Mouse (Mus musculus) neural tube, embryonic 15.5 days (tissue): Measurements from ENCODE around the gene Gp5. TPM values are rescaled to one million over a fixed set of nuclear protein-coding genes. Genes with fewer than 3 reads are reported as not detected.
"Not testable (repeated sequence)": the region's sequence is repeated elsewhere in the genome, so short reads cannot be mapped to it uniquely, and the experiment has no call there.

Experiments used
- ATAC-seq: fragments of 200-750 bp; cut with Nextera tagmentation; 2 replicates; pipeline ENCODE4 v1.8.0; 2017; ENCODE audit warnings: mild to moderate bottlenecking, moderate TSS enrichment, moderate library complexity; ENCODE audit not compliant: low FRiP score
- H3K27ac ChIP-seq: fragments of 300-500 bp; sonication (generic); replicated peaks from 2 replicates; pipeline ENCODE4 v1.5.1; 2015; ENCODE audit warnings: mild to moderate bottlenecking, inconsistent platforms
- H3K27me3 ChIP-seq: fragments of 300-500 bp; sonication (generic); replicated peaks from 2 replicates; pipeline ENCODE4 v1.6.1; 2015; ENCODE audit warnings: inconsistent platforms
- H3K36me3 ChIP-seq: fragments of 300-500 bp; sonication (generic); 2 replicates; pipeline ENCODE4 v1.6.1; 2015; ENCODE audit warnings: inconsistent platforms
- H3K4me1 ChIP-seq: fragments of 300-500 bp; sonication (generic); 2 replicates; pipeline ENCODE4 v1.6.1; 2015; ENCODE audit warnings: inconsistent platforms
- H3K4me2 ChIP-seq: fragments of 300-500 bp; sonication (generic); 2 replicates; pipeline ENCODE4 v1.6.1; 2015; ENCODE audit warnings: inconsistent platforms, mild to moderate bottlenecking, moderate library complexity
- H3K4me3 ChIP-seq: fragments of 300-500 bp; sonication (generic); replicated peaks from 2 replicates; pipeline ENCODE4 v1.5.1; 2015; ENCODE audit warnings: mild to moderate bottlenecking, inconsistent platforms
- H3K9ac ChIP-seq: fragments of 300-500 bp; sonication (generic); replicated peaks from 2 replicates; pipeline ENCODE4 v1.6.1; 2015; ENCODE audit warnings: mild to moderate bottlenecking, inconsistent platforms
- H3K9me3 ChIP-seq: fragments of 300-500 bp; sonication (generic); replicated peaks from 2 replicates; pipeline ENCODE4 v1.6.1; 2016; ENCODE audit warnings: inconsistent platforms
- whole genome bisulfite sequencing: fragments of 180-500 bp; shearing (Covaris S2); methylation state at CpG from one replicate; pipeline ENCODE4 v1.1.7; 2015; ENCODE audit warnings: mixed read lengths; 5-methylcytosine and 5-hydroxymethylcytosine counted together
- polyA plus RNA-seq: library from polyadenylated mRNA; unstranded; fragments of >200 nt; fragmentation: Nextera tagmentation; extraction: Ambion mirVana; gene quantifications from 2 replicates; pipeline ENCODE4 v1.2.1, GENCODE M21; 2015

The Gp5 gene
- polyA plus RNA-seq, result 0.52 and 1.2 TPM in 2 replicates

- no peak for ATAC-seq
- H3K27ac ChIP-seq, result no peak within 1 kb of the TSS
- peak within 1 kb of the TSS; percentile 59 for H3K4me3 ChIP-seq
- peaks cover 23% of the 10 kb centered on the region for H3K4me1 ChIP-seq
- peaks cover 3% of the 10 kb centered on the region for H3K36me3 ChIP-seq
- H3K27me3 ChIP-seq, result peaks cover 50% of the 10 kb centered on the region
- no peaks in the 10 kb centered on the region for H3K9me3 ChIP-seq
- peak within 1 kb of the TSS; percentile 96 for H3K4me2 ChIP-seq
- peak within 1 kb of the TSS; percentile 59; the same call in 1 of the 2 replicates for H3K9ac ChIP-seq
These were observed at the start of gene Gp5 for GRCm38 (mm10) chr16:30310647-30311046. Gene Gp5 (minus strand): TSS chr16:30310779.

DNA sequence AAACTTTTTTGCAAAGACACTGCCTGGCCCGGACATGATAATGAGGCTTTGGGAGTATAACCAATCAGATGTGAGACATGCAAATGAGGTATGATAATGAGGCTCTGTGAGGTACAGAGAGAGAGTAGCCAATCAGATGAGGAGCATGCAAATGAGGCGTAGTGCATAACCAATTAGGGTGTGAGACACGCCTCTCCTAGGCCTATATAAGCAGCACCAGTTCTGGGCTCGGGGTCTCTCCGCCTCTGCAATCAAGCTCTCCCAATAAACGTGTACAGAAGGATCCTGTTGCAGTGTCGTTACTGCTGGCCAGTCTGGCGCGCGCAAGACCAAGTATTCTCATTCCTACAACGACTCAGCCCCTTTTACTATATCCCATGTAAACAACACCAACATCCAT is 42.9 kb upstream of the Gp5 start:
- H3K9me3 ChIP-seq, result not testable (repeated sequence)
- 88% methylated on average over 11 of the region's 11 CpGs for WGBS

GRCm38 (mm10) chr16:30314236-30314635 is 3.7 kb upstream of the Gp5 start:
- Histone ChIP-seq H3K27ac (no peak overlapping the region), H3K9ac (no peak overlapping the region), H3K4me1 (peaks cover 13% of the 10 kb centered on the region), H3K4me3 (no peak overlapping the region), H3K9me3 (no peaks in the 10 kb centered on the region), H3K4me2 (no peak overlapping the region), H3K27me3 (peaks cover 27% of the 10 kb centered on the region), H3K36me3 (peaks cover 3% of the 10 kb centered on the region)
- ATAC-seq, result no peak

More for the DNA sequence above, 42.9 kb upstream of the Gp5 start:
- not testable (repeated sequence) for H3K4me1 ChIP-seq, ATAC-seq, H3K27ac ChIP-seq, H3K4me3 ChIP-seq, H3K9ac ChIP-seq, H3K4me2 ChIP-seq, H3K27me3 ChIP-seq
- peaks cover 19% of the 10 kb centered on the region for H3K36me3 ChIP-seq

DNA sequence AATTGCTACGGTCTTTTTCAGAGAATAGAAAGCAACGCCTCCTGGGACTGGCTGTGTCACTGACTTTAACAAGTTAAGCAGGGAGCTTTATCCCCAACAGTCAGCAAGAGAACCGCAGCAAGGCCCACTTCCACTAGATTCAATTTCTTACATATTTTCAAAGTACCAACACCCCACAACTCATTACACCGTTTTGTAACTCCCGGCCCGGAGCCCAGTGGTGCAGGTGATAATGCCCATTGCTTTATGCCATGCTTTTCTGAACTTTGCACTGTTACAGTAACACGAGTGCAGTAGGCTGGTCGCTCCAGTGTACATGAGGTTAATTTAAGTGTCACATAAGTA is 436 bp downstream of the Gp5 start:
- peaks cover 50% of the 10 kb centered on the region for H3K27me3 ChIP-seq
- peak overlapping the region; percentile 96 for H3K4me2 ChIP-seq
- ATAC-seq, result no peak
- H3K9me3 ChIP-seq, result no peaks in the 10 kb centered on the region
- no peak overlapping the region for H3K9ac ChIP-seq
- no peaks in the 10 kb centered on the region for H3K36me3 ChIP-seq
- no peak overlapping the region for H3K27ac ChIP-seq
- 56% methylated on average over 8 of the region's 8 CpGs for WGBS
- H3K4me1 ChIP-seq, result peaks cover 23% of the 10 kb centered on the region
- H3K4me3 ChIP-seq, result no peak overlapping the region; the same call in 1 of the 2 replicates

GRCm38 (mm10) chr16:30309395-30310170 is 996 bp downstream of the Gp5 start:
- Histone ChIP-seq H3K4me3 (peak overlapping the region; percentile 59), H3K27ac (no peak overlapping the region), H3K4me1 (peaks cover 23% of the 10 kb centered on the region), H3K36me3 (no peaks in the 10 kb centered on the region), H3K9ac (peak overlapping the region; percentile 59; the same call in 1 of the 2 replicates), H3K27me3 (peaks cover 50% of the 10 kb centered on the region), H3K9me3 (no peaks in the 10 kb centered on the region), H3K4me2 (peak overlapping the region; percentile 96)
- WGBS, result 4% methylated on average over 34 of the region's 34 CpGs
- ATAC-seq, result 0 out of 2 replicates have a peak, but pooled peaks have one; percentile 28

DNA sequence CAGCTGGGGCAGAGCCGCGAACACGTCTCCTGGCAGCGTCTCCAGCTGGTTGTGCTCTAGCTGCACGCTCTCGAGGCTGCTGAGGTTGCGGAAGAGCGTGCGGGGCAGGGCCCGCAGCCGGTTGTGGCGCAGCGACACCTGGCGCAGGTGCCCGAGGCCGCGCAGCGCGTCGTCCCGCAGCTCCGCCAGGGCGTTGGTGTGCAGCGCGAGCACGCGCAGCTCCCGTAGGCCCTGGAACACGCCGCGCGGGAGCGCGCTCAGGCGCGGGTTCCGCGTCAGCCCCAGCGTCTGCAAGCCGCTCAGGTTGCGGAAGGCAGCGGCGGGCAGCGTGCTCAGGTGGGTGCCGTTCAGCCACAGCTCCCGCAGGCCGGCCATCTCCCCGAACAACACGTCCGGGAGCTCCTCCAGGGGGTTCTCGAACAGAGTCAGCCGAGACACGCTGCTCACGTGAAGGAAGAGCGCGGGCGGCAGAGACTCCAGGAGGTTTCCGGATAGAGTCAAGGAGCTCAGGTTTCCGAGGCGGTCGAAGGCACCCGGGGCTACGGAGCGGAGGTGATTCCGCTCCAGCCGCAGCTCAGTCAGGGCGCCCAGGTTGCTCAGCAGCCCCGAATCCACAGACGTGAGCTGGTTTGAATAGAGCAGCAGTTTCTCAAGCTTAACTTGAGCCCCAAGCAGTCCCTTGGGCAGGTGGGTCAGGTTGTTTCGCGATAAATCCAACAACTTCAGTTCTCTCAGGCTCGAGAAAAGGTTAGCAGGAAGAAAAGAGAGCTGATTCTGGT is 1.8 kb downstream of the Gp5 start:
- WGBS, result under 1% methylated on average over 72 of the region's 72 CpGs
- peaks cover 23% of the 10 kb centered on the region for H3K4me1 ChIP-seq
- no peaks in the 10 kb centered on the region for H3K36me3 ChIP-seq
- ATAC-seq, result peak; percentile 83
- peaks cover 50% of the 10 kb centered on the region for H3K27me3 ChIP-seq
- peak overlapping the region; percentile 59 for H3K4me3 ChIP-seq
- H3K9me3 ChIP-seq, result no peaks in the 10 kb centered on the region
- H3K4me2 ChIP-seq, result peak overlapping the region; percentile 96
- peak overlapping the region; percentile 59 for H3K9ac ChIP-seq
- no peak overlapping the region for H3K27ac ChIP-seq

GRCm38 (mm10) chr16:30307961-30308615 is 2.5 kb downstream of the Gp5 start:
- Histone ChIP-seq H3K9ac (peak overlapping the region; percentile 59), H3K4me1 (peaks cover 23% of the 10 kb centered on the region), H3K36me3 (no peaks in the 10 kb centered on the region), H3K4me3 (peak overlapping the region; percentile 59), H3K27me3 (peaks cover 55% of the 10 kb centered on the region), H3K4me2 (peak overlapping the region; percentile 96), H3K27ac (no peak overlapping the region), H3K9me3 (no peaks in the 10 kb centered on the region)
- peak; percentile 26; the same call in 1 of the 2 replicates for ATAC-seq
- WGBS, result 8% methylated on average over 29 of the region's 29 CpGs

DNA sequence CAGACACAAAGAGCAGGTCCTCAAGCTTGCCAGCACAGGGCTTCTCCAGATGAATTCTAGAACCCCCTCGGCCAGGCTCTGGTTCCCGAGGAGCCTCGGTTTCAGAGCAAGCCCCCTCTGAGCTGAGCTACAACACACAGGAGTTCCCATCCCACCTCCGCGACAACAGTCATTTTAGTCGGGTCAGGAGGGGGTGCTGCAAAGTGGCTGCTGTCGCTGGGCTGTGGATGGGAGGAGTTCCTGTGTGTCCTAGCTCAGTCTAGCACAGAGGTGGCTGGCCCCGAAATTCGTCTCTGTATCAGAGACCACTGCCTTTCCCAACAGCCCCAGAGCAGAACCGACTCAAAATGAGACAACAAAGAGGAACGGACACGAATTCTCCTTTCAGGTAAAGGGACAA is 3.3 kb downstream of the Gp5 start:
- no peak overlapping the region for H3K9ac ChIP-seq
- H3K27ac ChIP-seq, result no peak overlapping the region
- H3K4me3 ChIP-seq, result no peak overlapping the region
- no peak overlapping the region for H3K4me2 ChIP-seq
- H3K4me1 ChIP-seq, result peaks cover 23% of the 10 kb centered on the region
- no peak for ATAC-seq
- WGBS, result 54% methylated on average over 12 of the region's 12 CpGs
- H3K9me3 ChIP-seq, result no peaks in the 10 kb centered on the region
- no peaks in the 10 kb centered on the region for H3K36me3 ChIP-seq
- H3K27me3 ChIP-seq, result peaks cover 55% of the 10 kb centered on the region

GRCm38 (mm10) chr16:30306102-30306501 is 4.5 kb downstream of the Gp5 start:
- peaks cover 44% of the 10 kb centered on the region for H3K27me3 ChIP-seq

DNA sequence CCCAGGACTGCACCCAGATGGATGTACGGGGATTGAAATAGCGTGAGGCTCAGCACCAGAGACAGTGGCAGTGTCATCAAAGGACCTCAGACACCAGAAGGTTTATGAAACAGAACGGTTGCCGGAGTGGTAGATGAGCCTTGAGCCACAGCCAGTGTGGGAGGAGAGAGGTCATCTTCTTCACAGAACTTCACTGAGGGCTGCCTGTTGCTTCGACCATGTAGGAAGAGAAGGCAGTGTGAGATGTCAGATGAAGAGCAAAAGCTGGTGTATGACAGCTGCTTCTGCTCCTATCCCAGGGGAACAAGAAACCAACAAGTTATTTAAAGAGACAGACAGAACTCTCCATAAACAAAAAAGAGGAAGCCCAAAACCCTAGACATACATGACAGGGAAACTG is 6.3 kb downstream of the Gp5 start:
- Histone ChIP-seq H3K4me1 (peaks cover 14% of the 10 kb centered on the region), H3K9me3 (no peaks in the 10 kb centered on the region), H3K4me3 (no peak overlapping the region), H3K9ac (no peak overlapping the region), H3K27me3 (peaks cover 28% of the 10 kb centered on the region), H3K27ac (no peak overlapping the region), H3K4me2 (no peak overlapping the region), H3K36me3 (no peaks in the 10 kb centered on the region)
- 82% methylated on average over 5 of the region's 5 CpGs for WGBS
- no peak for ATAC-seq

More at GRCm38 (mm10) chr16:30306102-30306501, 4.5 kb downstream of the Gp5 start:
- H3K27ac ChIP-seq, result no peak overlapping the region
- H3K4me1 ChIP-seq, result peaks cover 23% of the 10 kb centered on the region
- H3K4me2 ChIP-seq, result no peak overlapping the region
- H3K4me3 ChIP-seq, result no peak overlapping the region
- ATAC-seq, result no peak
- H3K36me3 ChIP-seq, result no peaks in the 10 kb centered on the region
- no peak overlapping the region for H3K9ac ChIP-seq
- WGBS, result 86% methylated on average over 4 of the region's 4 CpGs
- no peaks in the 10 kb centered on the region for H3K9me3 ChIP-seq

DNA sequence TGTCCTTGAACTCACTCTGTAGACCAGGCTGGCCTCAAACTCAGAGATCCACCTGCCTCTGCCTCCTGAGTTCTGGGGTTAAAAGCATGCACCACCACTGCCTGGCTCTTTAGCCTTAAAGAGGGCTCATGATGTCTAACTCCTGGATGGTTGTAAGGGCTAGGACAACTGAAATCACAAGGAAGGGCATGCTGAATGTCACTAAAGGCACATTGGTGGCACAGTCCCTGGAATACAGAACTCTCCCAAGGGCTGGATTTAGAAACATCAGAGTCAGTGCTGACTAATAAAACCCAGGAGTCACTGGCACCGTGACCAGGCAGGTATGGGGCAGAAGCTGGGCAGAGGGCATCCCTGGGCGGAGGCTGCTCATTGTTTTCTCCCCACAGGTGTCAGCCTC is 7.2 kb downstream of the Gp5 start:
- H3K9me3 ChIP-seq, result no peaks in the 10 kb centered on the region
- no peak overlapping the region for H3K9ac ChIP-seq
- H3K27me3 ChIP-seq, result peaks cover 27% of the 10 kb centered on the region
- WGBS, result 83% methylated on average over 2 of the region's 2 CpGs
- no peak overlapping the region for H3K27ac ChIP-seq
- H3K4me2 ChIP-seq, result no peak overlapping the region
- H3K36me3 ChIP-seq, result no peaks in the 10 kb centered on the region
- H3K4me1 ChIP-seq, result peaks cover 6% of the 10 kb centered on the region
- ATAC-seq, result no peak
- H3K4me3 ChIP-seq, result no peak overlapping the region
